Mouse (Mus musculus) midbrain, embryonic 15.5 days (tissue): Measurements from ENCODE around the gene Acox1. TPM values are rescaled to one million over a fixed set of nuclear protein-coding genes. Genes with fewer than 3 reads are reported as not detected.

Source experiments
- ATAC-seq: fragments of 200-750 bp; cut with Nextera tagmentation; replicated peaks from 2 replicates; pipeline ENCODE4 v1.8.0; 2017; ENCODE audit warnings: moderate TSS enrichment
- H3K27ac ChIP-seq: fragments of 300-500 bp; sonication (generic); 2 replicates; pipeline ENCODE4 v1.5.1; 2015; ENCODE audit warnings: mild to moderate bottlenecking, inconsistent platforms
- H3K27me3 ChIP-seq: fragments of 300-500 bp; sonication (generic); replicated peaks from 2 replicates; pipeline ENCODE4 v1.6.1; 2015; ENCODE audit warnings: inconsistent platforms
- H3K36me3 ChIP-seq: fragments of 300-500 bp; sonication (generic); replicated peaks from 2 replicates; pipeline ENCODE4 v1.6.1; 2015; ENCODE audit warnings: inconsistent platforms
- H3K4me1 ChIP-seq: fragments of 300-500 bp; sonication (generic); 2 replicates; pipeline ENCODE4 v1.6.1; 2015; ENCODE audit warnings: inconsistent platforms
- H3K4me2 ChIP-seq: fragments of 300-500 bp; sonication (generic); 2 replicates; pipeline ENCODE4 v1.6.1; 2015; ENCODE audit warnings: inconsistent platforms, mild to moderate bottlenecking, moderate library complexity
- H3K4me3 ChIP-seq: fragments of 300-500 bp; sonication (generic); 2 replicates; pipeline ENCODE4 v1.5.1; 2015; ENCODE audit warnings: mild to moderate bottlenecking, inconsistent platforms
- H3K9ac ChIP-seq: fragments of 300-500 bp; sonication (generic); 2 replicates; pipeline ENCODE4 v1.6.1; 2015; ENCODE audit warnings: mild to moderate bottlenecking, inconsistent platforms
- H3K9me3 ChIP-seq: fragments of 300-500 bp; sonication (generic); 2 replicates; pipeline ENCODE4 v1.6.1; 2016; ENCODE audit warnings: inconsistent platforms
- WGBS: fragments of 180-500 bp; shearing (Covaris S2); methylation state at CpG from one replicate; pipeline ENCODE4 v1.1.7; 2015; ENCODE audit warnings: mixed read lengths; 5-methylcytosine and 5-hydroxymethylcytosine counted together
- polyA plus RNA-seq: library from polyadenylated mRNA; unstranded; fragments of >200 nt; fragmentation: Nextera tagmentation; extraction: Ambion mirVana; gene quantifications from 2 replicates; pipeline ENCODE4 v1.2.1, GENCODE M21; 2015

Gene Acox1
- polyA plus RNA-seq, 1 experiment from 2014 or later: 64.0 TPM

- Histone ChIP-seq H3K9ac (no peak overlapping the region), H3K27me3 (peaks cover 38% of the 10 kb centered on the region), H3K9me3 (no peaks in the 10 kb centered on the region), H3K27ac (no peak overlapping the region), H3K4me2 (peak overlapping the region; percentile 47), H3K4me3 (peak overlapping the region; percentile 27), H3K36me3 (no peaks in the 10 kb centered on the region), H3K4me1 (peaks cover 22% of the 10 kb centered on the region)
- WGBS: 16% methylated on average over 23 of the region's 23 CpGs
- ATAC-seq: no peak
Measured at GRCm38 (mm10) chr11:116222740-116223059, 23.9 kb upstream of the Acox1 start.

DNA sequence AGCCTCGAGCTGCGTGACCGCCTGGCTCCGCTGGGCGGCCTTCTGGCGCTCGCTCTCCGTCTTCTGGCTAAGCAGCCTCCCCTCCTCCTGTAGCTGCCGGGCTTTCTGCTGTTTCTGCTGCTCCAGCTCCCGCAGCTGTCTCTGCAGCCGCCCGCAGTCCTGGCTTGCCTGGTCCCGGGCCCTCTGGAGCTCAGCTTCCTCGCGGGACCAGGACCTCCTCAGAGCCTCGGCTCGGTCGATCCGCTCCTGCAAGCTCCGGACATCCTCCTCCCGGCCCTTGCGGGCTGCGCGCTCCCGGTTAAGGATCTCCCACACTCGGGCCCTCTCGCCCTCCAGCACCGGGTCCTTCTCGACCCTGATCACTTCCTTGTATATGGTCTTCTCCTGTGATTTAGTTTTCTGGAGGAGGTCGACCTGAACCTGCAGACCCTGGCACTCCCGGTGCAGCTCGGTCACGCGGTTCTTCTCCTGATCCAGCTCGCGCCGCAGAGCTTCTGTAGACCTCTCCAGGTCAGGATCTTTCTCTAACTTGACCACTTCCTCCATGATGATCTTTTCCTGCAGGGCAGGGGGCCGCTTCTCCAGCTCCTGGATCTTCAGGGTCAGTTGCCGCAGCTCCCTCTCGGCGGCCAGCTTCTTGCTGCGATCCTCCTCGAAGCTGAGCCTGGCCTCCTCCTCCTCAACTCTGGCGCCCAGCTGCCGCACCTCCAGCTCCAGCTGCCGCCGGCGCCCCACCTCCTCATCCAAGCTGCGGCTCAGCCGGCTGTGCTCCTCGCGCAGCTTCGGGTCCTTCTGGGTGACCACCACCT, 23.3 kb upstream of the Acox1 start:
- peaks cover 38% of the 10 kb centered on the region for H3K27me3 ChIP-seq
- no peak overlapping the region for H3K27ac ChIP-seq
- peaks cover 22% of the 10 kb centered on the region for H3K4me1 ChIP-seq
- peak overlapping the region; percentile 47 for H3K4me2 ChIP-seq
- no peaks in the 10 kb centered on the region for H3K9me3 ChIP-seq
- peak overlapping the region; percentile 27 for H3K4me3 ChIP-seq
- no peak overlapping the region for H3K9ac ChIP-seq
- no peaks in the 10 kb centered on the region for H3K36me3 ChIP-seq
- no peak for ATAC-seq
- WGBS: 15% methylated on average over 53 of the region's 53 CpGs

GRCm38 (mm10) chr11:116219885-116220284, 21.0 kb upstream of the Acox1 start:
- Histone ChIP-seq H3K4me3 (no peak overlapping the region), H3K9ac (no peak overlapping the region), H3K27ac (peak overlapping the region; percentile 60; the same call in 1 of the 2 replicates), H3K36me3 (no peaks in the 10 kb centered on the region), H3K4me1 (peaks cover 22% of the 10 kb centered on the region), H3K9me3 (no peaks in the 10 kb centered on the region), H3K4me2 (no peak overlapping the region), H3K27me3 (peaks cover 38% of the 10 kb centered on the region)
- ATAC-seq: no peak
- WGBS: 23% methylated on average over 4 of the region's 4 CpGs

- 46% methylated on average over 7 of the region's 7 CpGs for WGBS
- Histone ChIP-seq H3K9ac (no peak overlapping the region), H3K27me3 (peaks cover 33% of the 10 kb centered on the region)
Measured at GRCm38 (mm10) chr11:116218737-116219400, 20.0 kb upstream of the Acox1 start.

GRCm38 (mm10) chr11:116218263-116218662, 19.4 kb upstream of the Acox1 start:
- ATAC-seq: no peak
- Histone ChIP-seq H3K27ac (peak overlapping the region; percentile 60), H3K9ac (no peak overlapping the region), H3K4me1 (peaks cover 22% of the 10 kb centered on the region), H3K36me3 (no peaks in the 10 kb centered on the region), H3K4me2 (no peak overlapping the region), H3K4me3 (no peak overlapping the region), H3K27me3 (peaks cover 27% of the 10 kb centered on the region), H3K9me3 (no peaks in the 10 kb centered on the region)
- WGBS: 78% methylated on average over 2 of the region's 2 CpGs

More at GRCm38 (mm10) chr11:116218737-116219400, 20.0 kb upstream of the Acox1 start:
- no peak overlapping the region for H3K4me2 ChIP-seq
- ATAC-seq: peak; percentile 56
- no peaks in the 10 kb centered on the region for H3K36me3 ChIP-seq
- H3K4me1 ChIP-seq: peaks cover 22% of the 10 kb centered on the region
- H3K9me3 ChIP-seq: no peaks in the 10 kb centered on the region
- H3K27ac ChIP-seq: peak overlapping the region; percentile 60
- H3K4me3 ChIP-seq: no peak overlapping the region

GRCm38 (mm10) chr11:116216549-116216948, 17.7 kb upstream of the Acox1 start:
- H3K9me3 ChIP-seq: no peaks in the 10 kb centered on the region
- H3K36me3 ChIP-seq: no peaks in the 10 kb centered on the region
- H3K9ac ChIP-seq: no peak overlapping the region
- peaks cover 12% of the 10 kb centered on the region for H3K27me3 ChIP-seq
- no peak for ATAC-seq
- H3K27ac ChIP-seq: no peak overlapping the region
- peaks cover 14% of the 10 kb centered on the region for H3K4me1 ChIP-seq
- no peak overlapping the region for H3K4me2 ChIP-seq
- WGBS: 84% methylated on average over 11 of the region's 11 CpGs
- H3K4me3 ChIP-seq: no peak overlapping the region

DNA sequence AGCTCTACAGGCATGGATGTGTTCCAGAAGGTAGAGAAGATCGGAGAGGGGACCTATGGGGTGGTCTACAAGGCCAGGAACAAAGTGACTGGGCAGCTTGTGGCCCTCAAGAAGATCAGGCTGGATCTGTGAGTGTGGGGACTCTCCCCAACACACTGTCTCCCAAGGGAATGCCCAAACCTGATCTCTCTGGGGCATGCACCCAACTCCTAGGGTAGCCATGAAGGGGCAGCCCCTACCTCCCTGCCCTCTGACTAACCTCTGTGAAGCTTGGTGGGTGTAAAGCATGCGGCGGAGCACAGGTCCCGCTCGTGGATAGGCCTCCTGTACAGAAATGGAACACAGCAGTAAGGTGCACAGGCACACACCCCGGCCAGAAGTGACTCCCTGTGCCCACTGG, 17.1 kb upstream of the Acox1 start:
- H3K36me3 ChIP-seq: no peaks in the 10 kb centered on the region
- no peak for ATAC-seq
- H3K9ac ChIP-seq: no peak overlapping the region
- H3K4me3 ChIP-seq: no peak overlapping the region
- 96% methylated on average over 6 of the region's 6 CpGs for WGBS
- H3K4me1 ChIP-seq: peaks cover 14% of the 10 kb centered on the region
- H3K27me3 ChIP-seq: peaks cover 6% of the 10 kb centered on the region
- H3K9me3 ChIP-seq: no peaks in the 10 kb centered on the region
- no peak overlapping the region for H3K4me2 ChIP-seq
- no peak overlapping the region for H3K27ac ChIP-seq

DNA sequence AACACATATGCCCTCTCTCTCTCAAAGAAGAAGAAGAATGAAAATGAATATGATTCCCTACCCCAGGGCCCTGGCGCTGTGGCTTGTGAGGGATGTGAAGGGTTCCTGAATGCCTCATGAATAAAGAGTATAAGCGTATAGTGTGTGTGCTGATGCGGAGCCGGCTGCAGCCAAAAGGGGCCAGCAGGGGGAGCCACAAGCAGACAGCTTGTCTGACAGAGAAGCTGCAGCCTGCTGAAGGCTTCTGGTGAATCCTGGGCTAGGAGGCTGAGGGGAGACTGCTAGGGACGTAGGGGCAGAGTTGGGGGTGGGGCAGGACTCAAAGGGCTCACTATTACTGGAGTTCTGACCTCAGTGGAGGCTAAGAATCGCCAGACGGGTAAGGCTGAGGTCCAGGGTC, 16.3 kb upstream of the Acox1 start:
- Histone ChIP-seq H3K27ac (no peak overlapping the region), H3K9ac (no peak overlapping the region), H3K4me1 (peaks cover 14% of the 10 kb centered on the region), H3K4me2 (no peak overlapping the region), H3K36me3 (no peaks in the 10 kb centered on the region), H3K4me3 (no peak overlapping the region), H3K9me3 (no peaks in the 10 kb centered on the region), H3K27me3 (no peaks in the 10 kb centered on the region; the same call in 1 of the 2 replicates)
- ATAC-seq: no peak
- 82% methylated on average over 7 of the region's 7 CpGs for WGBS

DNA sequence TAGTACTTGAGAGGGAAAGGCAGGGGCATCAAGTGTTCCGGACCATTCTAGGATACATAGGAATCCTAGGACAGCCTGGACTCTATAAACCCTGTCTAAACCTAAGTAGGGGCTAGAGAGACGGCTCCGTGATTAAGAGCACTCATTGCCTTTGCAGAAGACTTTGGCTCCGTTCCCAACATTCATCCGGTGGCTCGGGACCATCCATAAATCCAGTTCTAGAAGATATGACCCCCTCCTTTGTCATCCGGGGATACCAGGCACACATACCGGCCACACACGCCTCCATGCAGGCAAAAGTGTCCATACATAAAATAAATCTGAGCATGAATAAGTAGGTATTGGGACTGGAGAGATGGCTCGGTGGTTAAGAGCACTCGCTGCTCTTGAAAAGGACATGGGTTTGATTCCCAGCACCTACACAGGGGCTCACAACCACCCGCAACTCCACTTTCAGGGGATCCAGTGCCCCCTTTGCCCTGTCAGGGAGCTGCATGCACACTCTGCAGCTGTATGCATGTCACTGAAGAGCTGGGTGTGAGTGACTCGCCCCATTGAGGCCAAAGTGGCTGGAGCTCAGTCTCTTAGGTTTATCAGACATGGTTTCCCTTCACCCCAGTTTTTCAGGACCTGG, 15.1 kb upstream of the Acox1 start:
- Histone ChIP-seq H3K4me1 (peaks cover 8% of the 10 kb centered on the region; the same call in 1 of the 2 replicates), H3K27me3 (no peaks in the 10 kb centered on the region), H3K4me2 (no peak overlapping the region), H3K9ac (no peak overlapping the region), H3K9me3 (no peaks in the 10 kb centered on the region), H3K27ac (no peak overlapping the region), H3K4me3 (no peak overlapping the region), H3K36me3 (no peaks in the 10 kb centered on the region)
- no peak for ATAC-seq
- WGBS: 91% methylated on average over 13 of the region's 13 CpGs

DNA sequence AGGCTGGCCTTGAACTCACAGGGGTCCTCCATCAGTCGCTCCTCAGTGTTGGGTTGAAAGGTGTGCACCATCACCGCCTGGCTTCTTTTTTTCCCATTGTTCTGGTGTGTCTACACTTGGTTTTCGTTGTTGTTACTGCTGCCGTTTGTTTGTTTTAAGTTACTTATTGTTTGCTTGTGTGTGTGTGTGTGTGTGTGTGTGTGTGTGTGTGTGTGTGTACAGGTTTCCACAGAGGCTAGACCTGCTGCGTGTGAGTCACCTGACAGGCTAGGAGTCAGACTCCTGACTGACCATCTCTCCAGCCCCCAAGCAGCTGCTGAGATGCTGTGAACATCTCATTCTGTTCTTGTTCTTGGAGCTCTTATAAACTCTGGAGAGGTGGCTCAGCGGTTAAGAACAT, 14.0 kb upstream of the Acox1 start:
- no peaks in the 10 kb centered on the region for H3K4me1 ChIP-seq
- H3K27ac ChIP-seq: no peak overlapping the region
- H3K9me3 ChIP-seq: no peaks in the 10 kb centered on the region
- H3K4me3 ChIP-seq: no peak overlapping the region
- H3K9ac ChIP-seq: no peak overlapping the region
- no peak for ATAC-seq
- H3K4me2 ChIP-seq: no peak overlapping the region
- WGBS: 91% methylated on average over 6 of the region's 6 CpGs
- no peaks in the 10 kb centered on the region for H3K36me3 ChIP-seq
- no peaks in the 10 kb centered on the region for H3K27me3 ChIP-seq

GRCm38 (mm10) chr11:116210696-116211095, 11.9 kb upstream of the Acox1 start:
- ATAC-seq: no peak
- H3K27me3 ChIP-seq: no peaks in the 10 kb centered on the region
- no peak overlapping the region for H3K4me3 ChIP-seq
- no peaks in the 10 kb centered on the region; the same call in 1 of the 2 replicates for H3K36me3 ChIP-seq
- no peaks in the 10 kb centered on the region for H3K9me3 ChIP-seq
- no peak overlapping the region for H3K4me2 ChIP-seq
- no peak overlapping the region for H3K9ac ChIP-seq
- WGBS: 79% methylated on average over 5 of the region's 5 CpGs
- H3K27ac ChIP-seq: no peak overlapping the region
- no peaks in the 10 kb centered on the region for H3K4me1 ChIP-seq

DNA sequence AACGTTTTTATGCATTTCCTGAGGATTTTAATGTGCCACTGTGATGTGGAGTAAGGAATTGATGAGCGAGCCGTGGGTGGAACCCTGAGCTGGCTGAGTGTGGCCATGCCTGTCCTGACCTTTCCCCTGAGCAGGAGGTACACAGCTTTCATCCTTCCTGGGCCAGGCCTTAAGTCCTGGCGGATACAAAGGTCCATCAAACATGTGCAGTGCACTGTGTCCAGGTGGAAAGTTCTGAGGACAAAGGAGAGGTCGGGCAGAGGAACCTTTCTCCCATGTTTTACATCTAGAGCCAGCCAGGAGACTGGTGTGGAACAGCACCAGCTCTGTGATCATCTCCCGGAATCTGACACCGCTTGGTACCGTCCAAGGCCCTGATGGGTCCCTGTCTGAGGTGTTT, 10.4 kb upstream of the Acox1 start:
- H3K4me2 ChIP-seq: no peak overlapping the region
- H3K9ac ChIP-seq: no peak overlapping the region
- no peaks in the 10 kb centered on the region; the same call in 1 of the 2 replicates for H3K36me3 ChIP-seq
- H3K4me3 ChIP-seq: no peak overlapping the region
- H3K4me1 ChIP-seq: no peaks in the 10 kb centered on the region
- H3K9me3 ChIP-seq: no peaks in the 10 kb centered on the region
- no peak for ATAC-seq
- H3K27me3 ChIP-seq: no peaks in the 10 kb centered on the region
- WGBS: 82% methylated on average over 8 of the region's 8 CpGs
- H3K27ac ChIP-seq: no peak overlapping the region
